8 mouse cellular contexts compared by ENCODE assay signal in the genomic region with DNA sequence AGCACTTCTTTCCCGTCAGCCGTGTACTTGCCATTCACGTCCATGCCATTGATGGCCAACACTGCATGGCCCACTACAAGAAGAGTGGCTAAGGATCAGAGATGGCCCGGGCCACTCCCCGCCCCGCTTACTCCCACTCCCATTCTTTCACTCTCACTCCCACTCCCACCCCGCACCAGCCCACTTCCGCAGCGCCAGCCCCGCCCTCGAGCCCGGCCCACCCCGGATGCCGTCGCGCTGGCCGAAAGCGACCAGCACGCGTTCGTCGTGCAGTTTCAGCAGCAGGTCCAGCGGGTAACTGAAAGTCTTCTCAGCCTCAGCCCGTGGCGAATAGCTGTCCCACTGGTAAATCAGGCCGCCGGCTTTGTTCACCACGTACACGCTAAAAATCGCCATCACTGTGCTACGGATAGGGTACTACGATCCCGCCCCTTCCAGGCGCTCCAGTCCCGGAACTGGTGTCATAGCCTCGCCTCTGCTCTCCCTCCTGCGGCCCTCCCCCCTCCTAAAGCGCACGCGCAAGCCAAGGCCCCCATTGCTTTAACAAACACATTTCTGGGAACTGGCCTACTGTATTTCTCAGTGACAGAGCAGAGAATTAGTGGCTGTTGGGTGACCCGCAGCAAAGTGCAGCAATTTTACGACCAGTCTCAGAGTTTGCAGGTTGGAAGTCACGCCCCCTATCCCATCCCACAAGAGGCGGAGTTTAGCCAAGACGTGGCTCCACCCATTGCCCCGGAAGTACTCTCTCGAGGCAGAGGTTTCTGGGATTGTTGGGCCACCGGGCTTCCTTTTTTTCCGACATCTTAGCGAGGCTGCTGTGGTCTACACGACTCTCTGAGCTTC. TPM values are rescaled to one million over a fixed set of nuclear protein-coding genes. Genes with fewer than 3 reads are reported as not detected.
DNase-seq lines count a peak whose midpoint lies in the region; ATAC-seq and TF ChIP-seq lines count a peak whose summit lies in the region.

Rps25 (plus strand) TSS at position 234 of the 846 bp plus-strand sequence.
Trappc4 (minus strand) TSS at position 695 of the 846 bp plus-strand sequence.

- peaks cover 74% of the 10 kb centered on the region for H3K36me3 ChIP-seq in hindbrain, embryonic 10.5 days
- peaks cover 32% of the 10 kb centered on the region for H3K36me3 ChIP-seq in lung, postnatal 0 days (ENCODE audit: insufficient read depth, low read length)

- peak; percentile 94 for ATAC-seq in frontal cortex, adult (ENCODE audit: low TSS enrichment)
- peak; percentile 97 for ATAC-seq in lung, postnatal 0 days

- H3K9me3 ChIP-seq in hindbrain, embryonic 10.5 days, result no peaks in the 10 kb centered on the region
- H3K9me3 ChIP-seq in lung, postnatal 0 days (ENCODE audit: low read length), result no peaks in the 10 kb centered on the region

- no peak for TF ChIP-seq EP300 in lung, postnatal 0 days (IDR thresholded peaks at IDR 0.05)

- no peaks in the 10 kb centered on the region for H3K27me3 ChIP-seq in hindbrain, embryonic 10.5 days (ENCODE audit: insufficient read depth, poor library complexity, severe bottlenecking)
- no peaks in the 10 kb centered on the region for H3K27me3 ChIP-seq in lung, postnatal 0 days (replicated peaks; ENCODE audit: insufficient read depth, low read length)

- H3K4me1 ChIP-seq in hindbrain, embryonic 10.5 days (replicated peaks), result peaks cover 25% of the 10 kb centered on the region
- H3K4me1 ChIP-seq in lung, postnatal 0 days (ENCODE audit: insufficient read depth, low read depth, low read length), result peaks cover 3% of the 10 kb centered on the region; the same call in 1 of the 2 replicates

- under 1% methylated on average over 51 of the region's 51 CpGs for WGBS in hindbrain, embryonic 10.5 days
- whole genome bisulfite sequencing in lung, postnatal 0 days, result under 1% methylated on average over 51 of the region's 51 CpGs

- TF ChIP-seq CTCF in lung, postnatal 0 days (IDR thresholded peaks at IDR 0.05), result no peak

- H3K4me2 ChIP-seq in lung, postnatal 0 days (replicated peaks; ENCODE audit: low read depth, low read length), result peak within 1 kb of the TSS; percentile 56

- H3K9ac ChIP-seq in lung, postnatal 0 days (replicated peaks; ENCODE audit: low read depth), result peak within 1 kb of the TSS; percentile 89

- peak; percentile 95 for DNase-seq in MN1 (ENCODE audit: low spot score)
- DNase-seq in cerebellum, adult 9-10 months, result peak; percentile 94
- peak; percentile 96 for DNase-seq in hindbrain, embryonic 10.5 days (ENCODE audit: low spot score)
- peak; percentile 93 for DNase-seq in layer of hippocampus, adult 9-11 months
- peak; percentile 98 for DNase-seq in lung, postnatal 0 days (ENCODE audit: low spot score)
- DNase-seq in ovary, postnatal 14 days (ENCODE audit: low spot score), result peak; percentile 86
- DNase-seq in thymus, postnatal 14 days, result peak; percentile 93

- peak within 1 kb of the TSS; percentile 83 for H3K4me3 ChIP-seq in hindbrain, embryonic 10.5 days
- peak within 1 kb of the TSS; percentile 79 for H3K4me3 ChIP-seq in lung, postnatal 0 days (ENCODE audit: low read depth, low read length)

- H3K27ac ChIP-seq in hindbrain, embryonic 10.5 days, result peak within 1 kb of the TSS; percentile 94
- H3K27ac ChIP-seq in lung, postnatal 0 days (ENCODE audit: low read length), result peak within 1 kb of the TSS; percentile 90

RNA-seq across cellular contexts. Expression of gene Rps25, which starts in this region (rescaled TPM):
- polyA plus RNA-seq in hindbrain, embryonic 10.5 days (2016; fragmentation: Nextera tagmentation; extraction: Ambion mirVana), result 1,836 and 2,161 TPM in 2 replicates
- 1,758 and 2,031 TPM in 2 replicates for polyA plus RNA-seq in lung, postnatal 0 days (2015; fragmentation: Nextera tagmentation; extraction: Ambion mirVana)

RNA-seq across cellular contexts. Expression of gene Trappc4, which starts in this region (rescaled TPM):
- 213 and 282 TPM in 2 replicates for polyA plus RNA-seq in hindbrain, embryonic 10.5 days (2016; fragmentation: Nextera tagmentation; extraction: Ambion mirVana)
- 133 and 136 TPM in 2 replicates for polyA plus RNA-seq in lung, postnatal 0 days (2015; fragmentation: Nextera tagmentation; extraction: Ambion mirVana)

Comparison
In these comparisons a context has a peak if more than half of its experiments do, and no peak if none do; other contexts are left out.
1. Peak in every context shown above with its lines: DNase-seq, ATAC-seq, H3K4me3 ChIP-seq and H3K27ac ChIP-seq.